ENCODE assay signal across 9 mouse cellular contexts in genomic region chrX:96162571-96162970, GRCm38 (mm10).
A peak's percentile ranks its signal among the peaks of the same experiment; 100 is the strongest.
DNase-seq lines count a peak whose midpoint lies in the region; ATAC-seq and TF ChIP-seq lines count a peak whose summit lies in the region.
"Had no signal": no experiment of that assay in that cellular context is flagged by ENCODE, and none has a peak within 500 bp of the region (broad histone marks: within the 10 kb centered on the region; RNA-seq: fewer than 3 reads in every experiment).

No protein-coding gene starts in this region.

- ATAC-seq in forebrain, postnatal 0 days: no peak
- no peak for ATAC-seq in forebrain, embryonic 13.5 days
- no peak for ATAC-seq in midbrain, postnatal 0 days (ENCODE audit: low FRiP score)

- DNase-seq in forebrain, postnatal 0 days: no peak
- DNase-seq in midbrain, postnatal 0 days (ENCODE audit: low spot score): peak; percentile 4
- DNase-seq in midbrain, embryonic 10.5 days (ENCODE audit: low spot score): no peak
- DNase-seq in fibroblast of lung, adult 2 months (ENCODE audit: low read depth): peak; percentile 11
- DNase-seq in naive thymus-derived CD4-positive, alpha-beta T cell, adult 2 months (ENCODE audit: low read depth): peak; percentile 58
- no peak for DNase-seq in left cerebral cortex, adult 8-10 months (ENCODE audit: low spot score in 2 of 2)
- no peak for DNase-seq in ovary, postnatal 14 days (ENCODE audit: low spot score)

- H3K9ac ChIP-seq in forebrain, postnatal 0 days: no peak overlapping the region
- H3K9ac ChIP-seq in forebrain, embryonic 13.5 days: no peak overlapping the region
- H3K9ac ChIP-seq in midbrain, postnatal 0 days (replicated peaks; ENCODE audit: low read length, poor library complexity, severe bottlenecking): no peak overlapping the region

- WGBS in forebrain, postnatal 0 days: 79% methylated on average over 2 of the region's 2 CpGs
- 86% methylated on average over 2 of the region's 2 CpGs for WGBS in forebrain, embryonic 13.5 days
- WGBS in midbrain, postnatal 0 days: 89% methylated on average over 2 of the region's 2 CpGs
- 85% methylated on average over 2 of the region's 2 CpGs for WGBS in midbrain, embryonic 10.5 days

- H3K27me3 ChIP-seq in forebrain, postnatal 0 days (ENCODE audit: insufficient read depth, low read length): no peaks in the 10 kb centered on the region
- H3K27me3 ChIP-seq in forebrain, embryonic 13.5 days: no peaks in the 10 kb centered on the region
- H3K27me3 ChIP-seq in midbrain, postnatal 0 days (ENCODE audit: insufficient read depth, low read length): no peaks in the 10 kb centered on the region
- H3K27me3 ChIP-seq in midbrain, embryonic 10.5 days (ENCODE audit: low read depth, poor library complexity, severe bottlenecking): no peaks in the 10 kb centered on the region

- no peak overlapping the region for H3K4me3 ChIP-seq in forebrain, postnatal 0 days (ENCODE audit: low read depth, low read length)
- no peak overlapping the region for H3K4me3 ChIP-seq in forebrain, embryonic 13.5 days
- no peak overlapping the region for H3K4me3 ChIP-seq in midbrain, postnatal 0 days (ENCODE audit: low read depth, low read length)
- no peak overlapping the region for H3K4me3 ChIP-seq in midbrain, embryonic 10.5 days
- H3K4me3 ChIP-seq: megakaryocyte, embryonic 14.5 days had no signal

- no peaks in the 10 kb centered on the region for H3K36me3 ChIP-seq in forebrain, postnatal 0 days (ENCODE audit: insufficient read depth)
- no peaks in the 10 kb centered on the region for H3K36me3 ChIP-seq in forebrain, embryonic 13.5 days (ENCODE audit: poor library complexity, severe bottlenecking)
- H3K36me3 ChIP-seq in midbrain, postnatal 0 days (ENCODE audit: insufficient read depth, low read length): no peaks in the 10 kb centered on the region
- peaks cover 41% of the 10 kb centered on the region for H3K36me3 ChIP-seq in midbrain, embryonic 10.5 days

- TF ChIP-seq CTCF in forebrain, postnatal 0 days (IDR thresholded peaks at IDR 0.05; ENCODE audit: low read depth): peak; percentile 39; the same call in 1 of the 2 replicates
- peak; percentile 52 for TF ChIP-seq CTCF in midbrain, postnatal 0 days (IDR thresholded peaks at IDR 0.05)

- H3K4me1 ChIP-seq in forebrain, postnatal 0 days (ENCODE audit: insufficient read depth): no peaks in the 10 kb centered on the region
- H3K4me1 ChIP-seq in forebrain, embryonic 13.5 days: no peaks in the 10 kb centered on the region
- H3K4me1 ChIP-seq in midbrain, postnatal 0 days (ENCODE audit: insufficient read depth, low read length): no peaks in the 10 kb centered on the region
- H3K4me1 ChIP-seq in midbrain, embryonic 10.5 days: no peaks in the 10 kb centered on the region

- no peaks in the 10 kb centered on the region for H3K9me3 ChIP-seq in forebrain, postnatal 0 days (ENCODE audit: low read length)
- no peaks in the 10 kb centered on the region for H3K9me3 ChIP-seq in forebrain, embryonic 13.5 days (replicated peaks)
- H3K9me3 ChIP-seq in midbrain, postnatal 0 days (ENCODE audit: low read length): no peaks in the 10 kb centered on the region
- H3K9me3 ChIP-seq in midbrain, embryonic 10.5 days (replicated peaks): no peaks in the 10 kb centered on the region
- H3K9me3 ChIP-seq: megakaryocyte, embryonic 14.5 days had no signal

- H3K27ac ChIP-seq in forebrain, postnatal 0 days (ENCODE audit: low read depth, low read length): no peak overlapping the region
- no peak overlapping the region for H3K27ac ChIP-seq in forebrain, embryonic 13.5 days
- H3K27ac ChIP-seq in midbrain, postnatal 0 days (ENCODE audit: low read depth, low read length): no peak overlapping the region
- H3K27ac ChIP-seq in midbrain, embryonic 10.5 days (replicated peaks): no peak overlapping the region

- H3K4me2 ChIP-seq in forebrain, postnatal 0 days (ENCODE audit: low read depth): no peak overlapping the region
- no peak overlapping the region for H3K4me2 ChIP-seq in forebrain, embryonic 13.5 days
- no peak overlapping the region for H3K4me2 ChIP-seq in midbrain, postnatal 0 days (ENCODE audit: low read depth, low read length, poor library complexity, severe bottlenecking)

Comparison
In these comparisons a context has a peak if more than half of its experiments do, and no peak if none do; other contexts are left out.
1. DNase-seq: peak in midbrain, postnatal 0 days (single experiment), fibroblast of lung, adult 2 months (single experiment) and naive thymus-derived CD4-positive, alpha-beta T cell, adult 2 months (single experiment); none in forebrain, postnatal 0 days (single experiment), midbrain, embryonic 10.5 days (single experiment), left cerebral cortex, adult 8-10 months (0 of 2) and ovary, postnatal 14 days (single experiment).